Mouse (Mus musculus): Measurements from ENCODE around the gene Kifap3.

DNA sequence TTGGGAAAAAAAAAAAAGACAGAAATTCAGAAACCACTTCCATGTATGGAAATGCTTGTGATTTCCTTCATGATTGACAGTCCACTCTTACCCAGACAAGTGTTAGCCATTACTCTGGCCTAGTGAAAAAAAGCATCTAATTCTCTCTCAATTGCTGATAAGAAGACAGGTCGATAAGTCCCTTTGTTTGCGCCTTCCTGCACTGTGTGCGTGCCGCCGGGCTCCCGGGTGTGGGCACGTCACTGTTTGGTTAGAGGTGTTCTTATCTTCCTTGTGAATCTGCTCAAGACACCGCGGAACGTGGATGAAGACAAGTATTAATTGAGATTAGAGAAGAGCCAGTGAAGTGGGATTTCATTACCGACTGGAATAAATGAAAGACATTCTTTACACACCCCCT, 129.0 kb downstream of the Kifap3 start:
- TF ChIP-seq CTCF (IDR thresholded peaks at IDR 0.05), result no peak
- no peak for TF ChIP-seq POLR2A (IDR thresholded peaks at IDR 0.05; ENCODE audit: insufficient read depth, low read depth, low read length)
- TF ChIP-seq EP300 (IDR thresholded peaks at IDR 0.05; ENCODE audit: insufficient read depth, low read depth, low read length), result no peak

Measured in heart, adult 2 months (tissue).